Mouse (Mus musculus) stomach, postnatal 0 days (tissue): ENCODE results near the gene Chst14.

Experiments
- CTCF ChIP-seq: IDR thresholded peaks from 2 replicates; pipeline ENCODE4 v1.5.1; 2016; ENCODE audit warnings: antibody characterized with exemption, low read depth, mild to moderate bottlenecking, moderate library complexity
- EP300 ChIP-seq: optimal IDR thresholded peaks from 2 replicates; pipeline ENCODE3; 2016; ENCODE audit warnings: antibody characterized with exemption

- TF ChIP-seq CTCF (no peak), EP300 (no peak)
Observed at GRCm38 (mm10) chr2:118976941-118977340, 50.6 kb downstream of the Chst14 start.
